Mouse (Mus musculus) limb, embryonic 14.5 days (tissue): ENCODE data around the gene Rpn2. TPM values are rescaled to one million over a fixed set of nuclear protein-coding genes. Genes with fewer than 3 reads are reported as not detected.

Experiments used
- ATAC-seq: fragments of 200-750 bp; cut with Nextera tagmentation; 2 replicates; pipeline ENCODE4 v1.8.0; 2017; ENCODE audit warnings: low read depth, moderate number of reproducible peaks, moderate TSS enrichment; ENCODE audit not compliant: low FRiP score
- DNase-seq: peaks from one replicate; pipeline ENCODE4 v3.0.0-alpha.2; 2015; ENCODE audit warnings: low spot score
- H3K27ac ChIP-seq: fragments of 300-500 bp; sonication (generic); replicated peaks from 2 replicates; pipeline ENCODE4 v1.5.1; 2014; ENCODE audit warnings: low read depth, mild to moderate bottlenecking, low read length, moderate library complexity, mixed read lengths
- H3K27me3 ChIP-seq: fragments of 300-500 bp; sonication (generic); 2 replicates; pipeline ENCODE4 v1.6.1; 2014; ENCODE audit warnings: low read length, mixed read lengths; ENCODE audit not compliant: control insufficient read depth, insufficient read depth
- H3K36me3 ChIP-seq: fragments of 300-500 bp; sonication (generic); 2 replicates; pipeline ENCODE4 v1.6.1; 2014; ENCODE audit warnings: mild to moderate bottlenecking, low read length, moderate library complexity, mixed read lengths; ENCODE audit not compliant: control insufficient read depth, insufficient read depth
- H3K4me1 ChIP-seq: fragments of 300-500 bp; sonication (generic); 2 replicates; pipeline ENCODE4 v1.6.1; 2014; ENCODE audit warnings: antibody characterized with exemption, low read length, mixed read lengths; ENCODE audit not compliant: control insufficient read depth, insufficient read depth
- H3K4me2 ChIP-seq: fragments of 300-500 bp; sonication (generic); replicated peaks from 2 replicates; pipeline ENCODE4 v1.6.1; 2014; ENCODE audit warnings: low read depth, mild to moderate bottlenecking, low read length, moderate library complexity; ENCODE audit not compliant: severe bottlenecking
- H3K4me3 ChIP-seq: fragments of 300-500 bp; sonication (generic); replicated peaks from 2 replicates; pipeline ENCODE4 v1.5.1; 2014; ENCODE audit warnings: low read length
- H3K9ac ChIP-seq: fragments of 300-500 bp; sonication (generic); 2 replicates; pipeline ENCODE4 v1.6.1; 2014; ENCODE audit warnings: mild to moderate bottlenecking, low read depth, low read length, moderate library complexity; ENCODE audit not compliant: severe bottlenecking
- H3K9me3 ChIP-seq: fragments of 300-500 bp; sonication (generic); 2 replicates; pipeline ENCODE4 v1.6.1; 2016; ENCODE audit warnings: low read length; ENCODE audit not compliant: control insufficient read depth
- POLR2A ChIP-seq: fragments of 200-500 bp; IDR thresholded peaks from 2 replicates; pipeline ENCODE4 v1.8.0; 2012; ENCODE audit warnings: inconsistent platforms, mild to moderate bottlenecking, moderate library complexity, borderline replicate concordance; ENCODE audit not compliant: insufficient read depth, insufficient read length; ENCODE audit errors: extremely low read depth
- WGBS: fragments of 180-500 bp; shearing (Covaris S2); extraction: QIAGEN DNeasy Blood & Tissue Kit; methylation state at CpG from one replicate; pipeline ENCODE4 v1.1.7; 2014; 5-methylcytosine and 5-hydroxymethylcytosine counted together
- polyA plus RNA-seq, 2 experiments: library from polyadenylated mRNA; depleted of rRNA in 1 of 2; stranded (reverse) in 1 of 2; unstranded in 1 of 2; fragments of >200 nt; fragmentation: Nextera tagmentation in 1 of 2; extraction: Ambion mirVana in 1 of 2; gene quantifications; 2 replicates each; pipeline versions ENCODE4 v1.2.1 to v1.2.3; 2012 to 2014

The Rpn2 gene
- polyA plus RNA-seq, 2 experiments = 307 to 329 TPM

DNA sequence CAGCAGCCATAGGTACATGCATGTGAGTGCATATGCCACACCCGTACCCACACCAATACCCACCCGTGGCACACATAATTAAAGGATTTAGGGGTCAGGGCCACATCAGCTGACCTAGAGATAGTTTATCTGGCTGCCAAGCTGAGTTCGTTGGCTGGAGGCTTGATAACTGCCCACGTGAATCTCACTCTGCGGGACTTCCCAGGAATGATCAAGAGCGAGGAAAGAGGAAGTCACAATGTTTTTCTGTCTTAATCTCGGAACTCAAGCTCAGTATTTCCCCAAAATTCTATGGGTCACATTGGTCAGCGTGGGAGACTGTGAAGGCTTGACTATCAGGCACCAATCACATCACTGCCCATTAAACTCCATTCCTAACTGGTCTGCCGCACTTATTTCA, 87.9 kb downstream of the Rpn2 start:
- Histone ChIP-seq H3K9ac (peak overlapping the region; percentile 92), H3K36me3 (peaks cover 6% of the 10 kb centered on the region; the same call in 1 of the 2 replicates), H3K27me3 (no peaks in the 10 kb centered on the region), H3K4me1 (peaks cover 10% of the 10 kb centered on the region), H3K4me3 (peak overlapping the region; percentile 80), H3K4me2 (peak overlapping the region; percentile 83), H3K9me3 (no peaks in the 10 kb centered on the region), H3K27ac (no peak overlapping the region)
- DNase-seq = no peak
- WGBS = 90% methylated on average over 9 of the region's 9 CpGs
- ATAC-seq = no peak
- no peak for TF ChIP-seq POLR2A

DNA sequence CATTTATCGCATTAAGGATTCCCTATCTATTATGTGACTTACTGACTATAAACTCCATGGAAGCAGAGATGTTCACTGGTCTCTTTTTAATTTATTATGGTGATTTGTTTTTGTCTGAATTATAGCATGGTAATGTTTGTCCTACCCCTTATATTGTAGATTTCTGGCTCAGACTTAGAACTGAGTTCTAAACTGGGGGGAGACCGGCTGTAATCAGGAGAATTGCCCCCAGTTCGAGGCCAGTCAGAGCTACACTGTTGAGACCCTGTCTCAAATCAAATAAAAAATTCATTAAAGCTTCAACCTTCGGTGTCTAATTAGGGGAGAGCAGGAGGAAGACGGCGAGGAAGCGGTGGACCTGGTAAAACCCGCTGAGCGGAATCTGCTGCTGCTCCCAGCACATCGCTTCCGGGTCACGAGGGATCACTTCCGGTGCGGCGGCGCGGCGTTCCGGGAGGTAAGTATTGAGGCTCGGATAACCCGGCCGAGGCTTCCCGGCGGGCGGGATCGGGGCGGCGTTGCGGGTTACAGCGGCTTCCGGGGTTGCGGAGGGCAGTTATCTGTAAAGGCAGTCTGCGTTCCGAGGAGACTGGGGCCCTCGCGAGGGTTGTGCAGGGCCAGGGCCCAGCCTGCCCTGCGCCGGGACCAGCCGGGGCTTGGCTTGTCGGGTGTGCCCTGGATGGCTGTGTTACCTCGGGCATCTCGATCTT, 88.5 kb downstream of the Rpn2 start, which contains the start of gene Manbal:
Gene Manbal, plus strand, starts transcription at position 411 of the 710 bp plus-strand sequence.
- peak within 1 kb of the TSS; percentile 83 for H3K4me2 ChIP-seq
- peaks cover 10% of the 10 kb centered on the region for H3K4me1 ChIP-seq
- H3K27ac ChIP-seq = peak within 1 kb of the TSS; percentile 86
- H3K9me3 ChIP-seq = no peaks in the 10 kb centered on the region
- DNase-seq = peak; percentile 92
- peaks cover 8% of the 10 kb centered on the region; the same call in 1 of the 2 replicates for H3K36me3 ChIP-seq
- peak; percentile 93 for ATAC-seq
- H3K9ac ChIP-seq = peak within 1 kb of the TSS; percentile 92
- peak within 1 kb of the TSS; percentile 80 for H3K4me3 ChIP-seq
- WGBS = 4% methylated on average over 42 of the region's 42 CpGs
- 0 out of 2 replicates have a peak, but pooled peaks have one; percentile 33 for TF ChIP-seq POLR2A
- no peaks in the 10 kb centered on the region for H3K27me3 ChIP-seq

DNA sequence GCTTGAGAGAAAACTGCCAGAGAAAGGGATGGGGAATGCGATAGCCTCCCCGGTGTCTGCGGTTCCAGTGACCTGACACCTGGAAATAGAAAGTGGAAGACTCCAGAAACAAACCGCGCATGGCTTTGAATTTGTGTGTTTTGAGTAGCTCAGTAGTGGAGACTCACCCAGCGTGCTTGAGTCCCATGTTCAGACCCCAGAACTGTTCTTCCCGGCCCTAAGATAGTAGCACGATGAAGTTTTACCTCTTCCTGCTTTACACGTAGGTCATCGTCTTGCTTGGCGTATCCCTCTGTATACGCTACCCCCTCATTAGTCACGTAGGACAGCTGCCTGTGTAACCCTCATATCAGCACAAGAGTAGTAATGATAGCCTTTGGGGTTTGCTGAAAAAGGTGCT, 89.2 kb downstream of the Rpn2 start:
- ATAC-seq (no peak; the same call in 1 of the 2 replicates), DNase-seq (no peak)
- Histone ChIP-seq H3K36me3 (peaks cover 8% of the 10 kb centered on the region; the same call in 1 of the 2 replicates), H3K9me3 (no peaks in the 10 kb centered on the region), H3K4me3 (peak overlapping the region; percentile 80), H3K4me1 (peaks cover 10% of the 10 kb centered on the region), H3K4me2 (peak overlapping the region; percentile 83), H3K27me3 (no peaks in the 10 kb centered on the region), H3K27ac (peak overlapping the region; percentile 86), H3K9ac (peak overlapping the region; percentile 92)
- no peak for TF ChIP-seq POLR2A
- WGBS = 5% methylated on average over 13 of the region's 13 CpGs

DNA sequence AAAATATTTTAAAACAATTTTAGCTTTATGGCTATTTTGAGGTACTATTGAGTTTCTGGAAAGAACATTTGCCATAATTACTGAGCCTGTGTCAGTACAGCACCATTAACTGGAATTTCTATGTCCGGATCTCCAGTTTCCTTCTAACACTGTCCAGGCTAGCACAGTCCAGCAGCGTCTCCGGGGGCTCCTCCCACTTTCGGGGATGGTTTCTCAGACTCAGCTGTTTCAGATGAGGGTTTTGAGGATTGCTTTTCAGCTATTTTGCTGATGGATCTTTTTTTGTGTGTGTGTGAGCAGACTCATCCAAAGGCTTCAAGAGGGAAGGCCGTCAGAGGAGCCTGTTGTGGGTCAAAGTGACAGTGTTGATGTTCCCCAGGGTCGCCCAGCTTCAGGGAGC, 92.9 kb downstream of the Rpn2 start:
- Histone ChIP-seq H3K27ac (no peak overlapping the region), H3K27me3 (no peaks in the 10 kb centered on the region), H3K9ac (no peak overlapping the region), H3K36me3 (peaks cover 11% of the 10 kb centered on the region; the same call in 1 of the 2 replicates), H3K4me1 (peaks cover 17% of the 10 kb centered on the region), H3K9me3 (no peaks in the 10 kb centered on the region), H3K4me3 (no peak overlapping the region), H3K4me2 (no peak overlapping the region)
- ATAC-seq (no peak), DNase-seq (no peak)
- no peak for TF ChIP-seq POLR2A
- WGBS = 67% methylated on average over 6 of the region's 6 CpGs

DNA sequence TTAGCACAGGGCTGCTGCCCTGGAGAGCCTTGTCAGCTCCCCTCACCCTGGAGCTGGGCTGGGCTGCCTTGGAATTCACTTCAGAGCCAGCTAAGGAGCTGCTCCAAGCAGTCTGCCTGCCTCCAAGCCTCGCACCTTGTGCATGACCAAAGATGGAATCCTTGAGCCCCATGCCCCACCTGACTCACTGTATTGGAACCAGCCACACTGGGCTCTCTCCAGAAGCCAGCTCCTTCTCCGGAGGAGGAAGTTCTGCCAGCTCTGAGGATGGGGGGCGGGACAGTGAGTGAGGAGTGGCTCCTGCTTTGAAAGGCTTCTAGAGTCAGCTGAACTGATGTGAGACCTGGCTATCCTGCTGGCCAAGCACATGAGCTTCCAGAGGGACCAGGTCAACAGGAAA, 94.9 kb downstream of the Rpn2 start:
- no peaks in the 10 kb centered on the region for H3K27me3 ChIP-seq
- no peak overlapping the region for H3K27ac ChIP-seq
- WGBS = 82% methylated on average over 3 of the region's 3 CpGs
- no peak overlapping the region for H3K9ac ChIP-seq
- TF ChIP-seq POLR2A = no peak
- H3K4me3 ChIP-seq = no peak overlapping the region
- peaks cover 11% of the 10 kb centered on the region; the same call in 1 of the 2 replicates for H3K36me3 ChIP-seq
- H3K9me3 ChIP-seq = no peaks in the 10 kb centered on the region
- no peak for DNase-seq
- no peak overlapping the region for H3K4me2 ChIP-seq
- no peak for ATAC-seq
- H3K4me1 ChIP-seq = peaks cover 8% of the 10 kb centered on the region; the same call in 1 of the 2 replicates
